Mouse (Mus musculus): ENCODE results near the gene Tmem252. TPM values are rescaled to one million over a fixed set of nuclear protein-coding genes. Genes with fewer than 3 reads are reported as not detected.
"Not testable (repeated sequence)": the region's sequence is repeated elsewhere in the genome, so short reads cannot be mapped to it uniquely, and the experiment has no call there.

The Tmem252 gene
- total RNA-seq, 4 experiments from 2014 or later = 0.17 to 0.65 (median 0.28) TPM

- DNase-seq (ENCODE audit: low spot score in 2 of 2) = no peak
These were observed 3.6 kb downstream of the Tmem252 start for GRCm38 (mm10) chr19:24677242-24677984.

- no peak for DNase-seq (ENCODE audit: low spot score in 2 of 2)
These were observed 9.4 kb downstream of the Tmem252 start for GRCm38 (mm10) chr19:24683016-24683720.

GRCm38 (mm10) chr19:24686411-24686810 is 12.6 kb downstream of the Tmem252 start:
- DNase-seq (ENCODE audit: low spot score in 2 of 2) = no peak

- no peak for DNase-seq (ENCODE audit: low spot score in 2 of 2)
These were observed 14.5 kb downstream of the Tmem252 start for GRCm38 (mm10) chr19:24688327-24688726.

- no peak for DNase-seq (ENCODE audit: low spot score in 2 of 2)
These were observed 15.7 kb downstream of the Tmem252 start for GRCm38 (mm10) chr19:24689531-24689930.

- DNase-seq (ENCODE audit: low spot score in 2 of 2) = no peak
These were observed 18.9 kb downstream of the Tmem252 start for GRCm38 (mm10) chr19:24692691-24693090.

GRCm38 (mm10) chr19:24697946-24698345 is 24.1 kb downstream of the Tmem252 start:
- DNase-seq (ENCODE audit: low spot score in 2 of 2) = no peak

- no peak for DNase-seq (ENCODE audit: low spot score in 2 of 2)
These were observed 24.8 kb downstream of the Tmem252 start for GRCm38 (mm10) chr19:24698651-24699050.

- no peak for DNase-seq (ENCODE audit: low spot score in 2 of 2)
These were observed 25.4 kb downstream of the Tmem252 start for GRCm38 (mm10) chr19:24699196-24699595.

- DNase-seq (ENCODE audit: low spot score in 2 of 2) = no peak
These were observed 26.1 kb downstream of the Tmem252 start for GRCm38 (mm10) chr19:24699910-24700309.

- DNase-seq (ENCODE audit: low spot score in 2 of 2) = no peak
These were observed 26.9 kb downstream of the Tmem252 start for GRCm38 (mm10) chr19:24700664-24701063.

- no peak for DNase-seq (ENCODE audit: low spot score in 2 of 2)
These were observed 27.9 kb downstream of the Tmem252 start for GRCm38 (mm10) chr19:24701716-24702115.

- DNase-seq (ENCODE audit: low spot score in 2 of 2) = not testable (repeated sequence)
These were observed 29.4 kb downstream of the Tmem252 start for GRCm38 (mm10) chr19:24703168-24703567.

- DNase-seq (ENCODE audit: low spot score in 2 of 2) = no peak
These were observed 29.9 kb downstream of the Tmem252 start for GRCm38 (mm10) chr19:24703680-24704079.

- DNase-seq (ENCODE audit: low spot score in 2 of 2) = no peak
These were observed 30.5 kb downstream of the Tmem252 start for GRCm38 (mm10) chr19:24704326-24704725.

GRCm38 (mm10) chr19:24705395-24705794 is 31.6 kb downstream of the Tmem252 start:
- no peak for DNase-seq (ENCODE audit: low spot score in 2 of 2)

GRCm38 (mm10) chr19:24707071-24707906 is 33.5 kb downstream of the Tmem252 start:
- DNase-seq (ENCODE audit: low spot score in 2 of 2) = no peak

GRCm38 (mm10) chr19:24708032-24708431 is 34.2 kb downstream of the Tmem252 start:
- no peak for DNase-seq (ENCODE audit: low spot score in 2 of 2)

GRCm38 (mm10) chr19:24716303-24717097 is 42.7 kb downstream of the Tmem252 start:
- DNase-seq (ENCODE audit: low spot score in 2 of 2) = peak in 1 of 2 experiments; percentile 50

- no peak for DNase-seq (ENCODE audit: low spot score in 2 of 2)
These were observed 44.2 kb downstream of the Tmem252 start for GRCm38 (mm10) chr19:24718021-24718420.

- DNase-seq (ENCODE audit: low spot score in 2 of 2) = no peak
These were observed 45.7 kb downstream of the Tmem252 start for GRCm38 (mm10) chr19:24719504-24719903.

Measured in left cerebral cortex, adult 8-10 months (tissue).